Mouse (Mus musculus) G1E (cell line): ENCODE data around the gene Cenpx.

Experiments
- CTCF ChIP-seq: IDR thresholded peaks from 2 replicates; pipeline ENCODE4 v1.5.1; 2012; ENCODE audit warnings: low read depth, low read length, inconsistent platforms, mixed read lengths
- GATA1 ChIP-seq: IDR thresholded peaks from 2 replicates; pipeline ENCODE4 v1.6.1; 2012; ENCODE audit warnings: borderline replicate concordance, low read length, inconsistent platforms, mixed read lengths
- GATA2 ChIP-seq: IDR thresholded peaks from 2 replicates; pipeline ENCODE4 v1.6.1; 2012; ENCODE audit warnings: low read depth, low read length, inconsistent platforms, borderline replicate concordance
- TAL1 ChIP-seq: conservative IDR thresholded peaks from 2 replicates; pipeline ENCODE4 v1.6.1; 2012; ENCODE audit warnings: low read depth, low read length, inconsistent platforms, mixed read lengths

GRCm38 (mm10) chr11:120728530-120729240 lies 15.1 kb upstream of the Cenpx start:
- TF ChIP-seq CTCF (no peak), GATA1 (no peak), TAL1 (no peak), GATA2 (no peak)
